Mouse (Mus musculus): ENCODE measurements at regions not wholly inside any gene's neighbourhood (a gene's known extent, or its start where the extent isn't known, plus 50 kb on each side); places are given as distances from the start of the nearest gene placed in this dataset.

DNA sequence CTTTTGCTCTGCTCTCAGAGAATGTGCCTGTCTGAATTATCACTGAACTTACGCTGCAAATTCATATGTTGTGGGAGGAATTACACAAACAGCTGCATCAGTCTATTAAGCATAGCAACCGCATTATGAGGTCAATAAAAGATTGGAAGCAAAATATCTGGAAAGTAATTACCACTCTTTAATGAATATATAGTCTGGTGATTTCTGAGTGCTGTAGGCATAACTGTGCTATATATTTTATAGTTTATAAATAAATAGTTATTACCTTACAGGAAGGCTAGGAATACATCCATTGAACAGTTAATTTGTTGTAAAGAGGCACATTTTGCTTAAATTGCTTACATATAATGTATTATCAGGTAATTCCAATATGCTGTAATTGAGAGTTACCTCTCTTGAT is 123.7 kb upstream of the Tfap2d start:
- Histone ChIP-seq H3K27ac (ENCODE audit: insufficient read depth, low read depth, low read length) (no peak overlapping the region), H3K27me3 (replicated peaks; ENCODE audit: control insufficient read depth, insufficient read depth, low read length) (no peaks in the 10 kb centered on the region), H3K36me3 (ENCODE audit: control insufficient read depth, insufficient read depth, low read length) (no peaks in the 10 kb centered on the region), H3K4me1 (ENCODE audit: control insufficient read depth, insufficient read depth, low read length) (no peaks in the 10 kb centered on the region), H3K4me3 (ENCODE audit: insufficient read depth, low read depth, low read length) (no peak overlapping the region)
- TF ChIP-seq CTCF (conservative IDR thresholded peaks at IDR 0.05; ENCODE audit: insufficient read depth, insufficient read length, low read depth, low read length): no peak
- no peak for TF ChIP-seq POLR2A (IDR thresholded peaks at IDR 0.05; ENCODE audit: low read depth, low read length)
- 72% methylated on average over 2 of the region's 2 CpGs for WGBS
- DNase-seq: no peak

DNA sequence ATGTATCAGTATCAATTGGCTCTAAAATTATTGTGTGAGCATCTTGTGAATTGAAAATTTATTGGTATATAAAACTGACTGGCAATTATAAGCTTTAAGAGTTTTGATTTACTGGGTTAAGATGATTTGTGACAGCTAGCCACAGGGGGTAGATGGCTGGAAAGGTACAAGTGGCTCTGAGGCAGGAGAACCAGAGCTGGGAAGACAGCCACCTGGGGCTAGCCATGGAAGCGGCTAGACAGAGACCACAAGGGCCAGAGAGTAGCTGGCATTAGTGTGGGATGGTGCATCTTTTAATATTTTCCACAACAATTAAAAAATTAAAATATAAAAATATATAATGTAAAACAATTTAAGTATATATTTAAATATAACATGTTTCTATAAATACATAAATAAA is 86.0 kb upstream of the Tfap2d start:
- H3K4me1 ChIP-seq (ENCODE audit: control insufficient read depth, insufficient read depth, low read length): no peaks in the 10 kb centered on the region
- no peaks in the 10 kb centered on the region for H3K36me3 ChIP-seq (ENCODE audit: control insufficient read depth, insufficient read depth, low read length)
- 80% methylated on average over 1 of the region's 1 CpGs for WGBS

More for the DNA sequence above, 86.0 kb upstream of the Tfap2d start:
- no peak for DNase-seq
- TF ChIP-seq CTCF (conservative IDR thresholded peaks at IDR 0.05; ENCODE audit: insufficient read depth, insufficient read length, low read depth, low read length) (no peak), POLR2A (IDR thresholded peaks at IDR 0.05; ENCODE audit: low read depth, low read length) (no peak)
- no peaks in the 10 kb centered on the region for H3K27me3 ChIP-seq (replicated peaks; ENCODE audit: control insufficient read depth, insufficient read depth, low read length)
- H3K4me3 ChIP-seq (ENCODE audit: insufficient read depth, low read depth, low read length): no peak overlapping the region
- H3K27ac ChIP-seq (ENCODE audit: insufficient read depth, low read depth, low read length): no peak overlapping the region

All from kidney, adult 2 months (tissue).